Comparison of ENCODE assay signal across 23 mouse cellular contexts in the genomic region with DNA sequence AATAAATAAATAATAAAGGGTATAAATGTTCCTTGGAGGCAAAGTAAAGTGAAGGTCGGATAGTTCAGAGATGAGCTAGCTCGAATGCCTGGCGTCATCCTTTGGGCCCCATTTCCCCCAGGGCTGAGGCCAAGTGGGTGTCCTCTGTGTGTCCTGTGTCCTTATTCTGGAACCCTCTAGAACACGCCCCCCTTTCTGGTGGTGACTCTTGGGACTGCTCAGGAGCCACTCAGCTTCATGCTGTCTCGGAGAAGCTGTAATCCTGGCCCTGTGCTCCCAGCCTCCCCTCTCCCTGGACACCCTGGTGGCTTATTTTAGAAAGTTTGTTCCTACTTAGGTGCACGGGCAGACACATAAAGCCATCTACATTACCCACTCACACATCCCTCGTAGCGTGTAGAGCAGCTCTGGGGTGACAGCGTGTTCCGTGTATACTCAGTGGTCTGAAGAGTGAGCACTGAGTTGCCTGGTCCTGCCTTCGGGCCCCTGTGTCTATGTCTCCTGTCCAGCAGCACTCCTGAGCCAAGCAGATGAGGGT. TPM values are rescaled to one million over a fixed set of nuclear protein-coding genes. Genes with fewer than 3 reads are reported as not detected.
DNase-seq lines count a peak whose midpoint lies in the region; ATAC-seq lines count a peak whose summit lies in the region.
"Had no signal": no experiment of that assay in that cellular context is flagged by ENCODE, and none has a peak within 500 bp of the region (broad histone marks: within the 10 kb centered on the region; RNA-seq: fewer than 3 reads in every experiment).

No protein-coding gene starts in this region.

- H3K4me2 ChIP-seq in heart, embryonic 12.5 days: no peak overlapping the region
- H3K4me2 ChIP-seq in heart, embryonic 16.5 days (ENCODE audit: low read depth, low read length): no peak overlapping the region
- H3K4me2 ChIP-seq in forebrain, embryonic 13.5 days: no peak overlapping the region
- H3K4me2 ChIP-seq: embryonic facial prominence, embryonic 15.5 days; forebrain, embryonic 15.5 days; hindbrain, embryonic 13.5 days had no signal

- intact Hi-C loops in heart, postnatal 36 days (cut with DNase I): no loop called here
- intact Hi-C loops in heart, postnatal 10 days (cut with DNase I): no loop called here

- peak overlapping the region; percentile 87 for H3K27ac ChIP-seq in heart, embryonic 12.5 days (ENCODE audit: poor library complexity, severe bottlenecking)
- peak overlapping the region; percentile 63 for H3K27ac ChIP-seq in heart, embryonic 16.5 days (ENCODE audit: low read length)
- no peak overlapping the region for H3K27ac ChIP-seq in forebrain, embryonic 13.5 days
- H3K27ac ChIP-seq: embryonic facial prominence, embryonic 15.5 days; forebrain, embryonic 10.5 days; forebrain, embryonic 15.5 days; hindbrain, embryonic 13.5 days; hindbrain, postnatal 0 days had no signal

- peak; percentile 52 to 64 for DNase-seq in heart, adult 18-20 months
- DNase-seq in heart, postnatal 36 days: no peak
- no peak for DNase-seq in heart, postnatal 10 days
- no peak for DNase-seq in adrenal gland, adult 8-10 months
- DNase-seq: adrenal gland, adult 2 months; cerebellum, adult 11 months; cerebellum, adult 8-10 months; cerebellum, postnatal 14 days; embryo, embryonic 11 days; kidney, adult 18-20 months; kidney, postnatal 10 days had no signal

- peaks cover 79% of the 10 kb centered on the region for H3K36me3 ChIP-seq in heart, embryonic 12.5 days
- peaks cover 36% of the 10 kb centered on the region for H3K36me3 ChIP-seq in heart, embryonic 16.5 days (ENCODE audit: control insufficient read depth, insufficient read depth)
- H3K36me3 ChIP-seq in forebrain, embryonic 13.5 days (ENCODE audit: poor library complexity, severe bottlenecking): no peaks in the 10 kb centered on the region
- H3K36me3 ChIP-seq: embryonic facial prominence, embryonic 15.5 days; forebrain, embryonic 10.5 days; forebrain, embryonic 15.5 days; hindbrain, embryonic 13.5 days had no signal

- H3K9ac ChIP-seq in heart, embryonic 12.5 days: peak overlapping the region; percentile 22; the same call in 1 of the 2 replicates
- peak overlapping the region; percentile 13; the same call in 1 of the 2 replicates for H3K9ac ChIP-seq in heart, embryonic 16.5 days (ENCODE audit: low read length)
- H3K9ac ChIP-seq in forebrain, embryonic 13.5 days: no peak overlapping the region
- H3K9ac ChIP-seq: embryonic facial prominence, embryonic 15.5 days; forebrain, embryonic 15.5 days; hindbrain, embryonic 13.5 days had no signal

- 69% methylated on average over 11 of the region's 11 CpGs for WGBS in heart, embryonic 12.5 days
- WGBS in heart, embryonic 16.5 days: 62% methylated on average over 11 of the region's 11 CpGs
- WGBS in forebrain, embryonic 13.5 days: 91% methylated on average over 11 of the region's 11 CpGs

- H3K27me3 ChIP-seq in heart, embryonic 12.5 days (replicated peaks): no peaks in the 10 kb centered on the region
- H3K27me3 ChIP-seq in heart, embryonic 16.5 days (ENCODE audit: control insufficient read depth, insufficient read depth, low read length): no peaks in the 10 kb centered on the region
- no peaks in the 10 kb centered on the region for H3K27me3 ChIP-seq in forebrain, embryonic 13.5 days
- H3K27me3 ChIP-seq: embryonic facial prominence, embryonic 15.5 days; forebrain, embryonic 15.5 days; hindbrain, embryonic 13.5 days had no signal

- H3K9me3 ChIP-seq in heart, embryonic 12.5 days (replicated peaks): no peaks in the 10 kb centered on the region
- H3K9me3 ChIP-seq in heart, embryonic 16.5 days (replicated peaks; ENCODE audit: control insufficient read depth, low read length): no peaks in the 10 kb centered on the region
- no peaks in the 10 kb centered on the region for H3K9me3 ChIP-seq in forebrain, embryonic 13.5 days (replicated peaks)
- H3K9me3 ChIP-seq: embryonic facial prominence, embryonic 15.5 days; forebrain, embryonic 10.5 days; forebrain, embryonic 15.5 days; hindbrain, embryonic 13.5 days had no signal

- H3K4me3 ChIP-seq in heart, embryonic 12.5 days: no peak overlapping the region
- no peak overlapping the region for H3K4me3 ChIP-seq in heart, embryonic 16.5 days (ENCODE audit: low read length)
- no peak overlapping the region for H3K4me3 ChIP-seq in forebrain, embryonic 13.5 days
- H3K4me3 ChIP-seq: embryonic facial prominence, embryonic 15.5 days; erythroblast, embryonic 14.5 days; forebrain, embryonic 10.5 days; forebrain, embryonic 15.5 days; hindbrain, embryonic 13.5 days had no signal

- 0 out of 2 replicates have a peak, but pooled peaks have one; percentile 17 for ATAC-seq in heart, embryonic 12.5 days (ENCODE audit: insufficient number of reproducible peaks, low FRiP score)
- ATAC-seq in heart, embryonic 16.5 days (replicated peaks; ENCODE audit: extremely low read depth, insufficient read depth, low FRiP score): no peak
- no peak for ATAC-seq in forebrain, embryonic 13.5 days
- ATAC-seq: forebrain, embryonic 15.5 days; hindbrain, postnatal 0 days had no signal

- peaks cover 44% of the 10 kb centered on the region for H3K4me1 ChIP-seq in heart, embryonic 12.5 days (replicated peaks)
- H3K4me1 ChIP-seq in heart, embryonic 16.5 days (ENCODE audit: control insufficient read depth, insufficient read depth, low read length): peaks cover 21% of the 10 kb centered on the region
- H3K4me1 ChIP-seq in forebrain, embryonic 13.5 days: no peaks in the 10 kb centered on the region
- H3K4me1 ChIP-seq: embryonic facial prominence, embryonic 15.5 days; forebrain, embryonic 10.5 days; forebrain, embryonic 15.5 days; hindbrain, embryonic 13.5 days had no signal

RNA-seq across cellular contexts. Expression of a gene that starts 9.6 kb away (rescaled TPM):
- total RNA-seq in heart, adult 18-20 months (2021): 100 to 1,000 TPM; 577 to 637 TPM
- 100 to 1,000 TPM; 573 to 582 TPM for total RNA-seq in heart, postnatal 36 days (2021)
- 167 and 180 TPM in 2 replicates for polyA plus RNA-seq in heart, embryonic 12.5 days (2016; fragmentation: Nextera tagmentation; extraction: Ambion mirVana)
- 100 to 1,000 TPM; 418 to 470 TPM for total RNA-seq in heart, postnatal 10 days (2021)
- 250 and 252 TPM in 2 replicates for polyA plus RNA-seq in heart, embryonic 16.5 days (2015; fragmentation: Nextera tagmentation; extraction: Ambion mirVana)
- polyA plus RNA-seq in forebrain, embryonic 13.5 days (2015; fragmentation: Nextera tagmentation; extraction: Ambion mirVana): 0.97 TPM in 1 of 2 replicates, not detected in the other
- 1 to 10 TPM in 3 of 4 experiments, under 1 TPM in 1; 0.34 to 3.9 (median 1.6) TPM for total RNA-seq in adrenal gland, adult 8-10 months (2022)
- total RNA-seq: common myeloid progenitor, adult 5-6 weeks; hematopoietic stem cell, adult 5-6 weeks; hindbrain, postnatal 0 days had no signal
- polyA plus RNA-seq: erythroblast, embryonic 14.5 days; forebrain, embryonic 10.5 days; forebrain, embryonic 15.5 days; kidney, embryonic 14.5 days had no signal

RNA-seq across cellular contexts. Expression of a gene that starts 43.5 kb away (rescaled TPM):
- total RNA-seq in heart, adult 18-20 months (2021): 10 to 100 TPM; 64.4 to 68.7 TPM
- 10 to 100 TPM; 49.1 to 58.1 TPM for total RNA-seq in heart, postnatal 36 days (2021)
- polyA plus RNA-seq in heart, embryonic 12.5 days (2016; fragmentation: Nextera tagmentation; extraction: Ambion mirVana): 28.3 and 29.6 TPM in 2 replicates
- 10 to 100 TPM; 33.8 to 41.8 TPM for total RNA-seq in heart, postnatal 10 days (2021)
- polyA plus RNA-seq in heart, embryonic 16.5 days (2015; fragmentation: Nextera tagmentation; extraction: Ambion mirVana): 32.2 and 32.6 TPM in 2 replicates
- 31.6 and 35.1 TPM in 2 replicates for polyA plus RNA-seq in forebrain, embryonic 13.5 days (2015; fragmentation: Nextera tagmentation; extraction: Ambion mirVana)
- 10 to 100 TPM; 30.6 to 36.7 (median 33.9) TPM for total RNA-seq in adrenal gland, adult 8-10 months (2022)

RNA-seq across cellular contexts. Expression of a gene that starts 43.6 kb away (rescaled TPM):
- total RNA-seq in heart, adult 18-20 months (2021): 10 to 100 TPM; 27.4 to 28.2 TPM
- 10 to 100 TPM; 29.4 to 29.7 TPM for total RNA-seq in heart, postnatal 36 days (2021)
- polyA plus RNA-seq in heart, embryonic 12.5 days (2016; fragmentation: Nextera tagmentation; extraction: Ambion mirVana): 34.5 and 41.2 TPM in 2 replicates
- total RNA-seq in heart, postnatal 10 days (2021): 10 to 100 TPM; 24.5 to 27.3 TPM
- 32.1 and 35.0 TPM in 2 replicates for polyA plus RNA-seq in heart, embryonic 16.5 days (2015; fragmentation: Nextera tagmentation; extraction: Ambion mirVana)
- 40.3 and 40.4 TPM in 2 replicates for polyA plus RNA-seq in forebrain, embryonic 13.5 days (2015; fragmentation: Nextera tagmentation; extraction: Ambion mirVana)
- total RNA-seq in adrenal gland, adult 8-10 months (2022): 10 to 100 TPM; 36.3 to 54.7 (median 46.7) TPM

RNA-seq across cellular contexts. Expression of a gene that starts 44.0 kb away (rescaled TPM):
- total RNA-seq in heart, adult 18-20 months (2021): 1 to 10 TPM; 4.9 to 5.1 TPM
- 1 to 10 TPM; 4.8 to 4.9 TPM for total RNA-seq in heart, postnatal 36 days (2021)
- 19.8 and 22.7 TPM in 2 replicates for polyA plus RNA-seq in heart, embryonic 12.5 days (2016; fragmentation: Nextera tagmentation; extraction: Ambion mirVana)
- total RNA-seq in heart, postnatal 10 days (2021): 1 to 10 TPM; 2.5 to 2.6 TPM
- polyA plus RNA-seq in heart, embryonic 16.5 days (2015; fragmentation: Nextera tagmentation; extraction: Ambion mirVana): 11.0 and 12.2 TPM in 2 replicates
- 23.6 and 26.9 TPM in 2 replicates for polyA plus RNA-seq in forebrain, embryonic 13.5 days (2015; fragmentation: Nextera tagmentation; extraction: Ambion mirVana)
- 10 to 100 TPM; 15.0 to 30.3 (median 18.9) TPM for total RNA-seq in adrenal gland, adult 8-10 months (2022)

Comparison
In these comparisons a context has a peak if more than half of its experiments do, and no peak if none do; other contexts are left out.
1. DNase-seq: peak in heart, adult 18-20 months (2 of 2); none in heart, postnatal 36 days (0 of 2), heart, postnatal 10 days (0 of 2) and adrenal gland, adult 8-10 months (single experiment).
2. RNA of a gene that starts 9.6 kb away (total RNA-seq): 577 to 637 TPM in heart, adult 18-20 months, 573 to 582 TPM in heart, postnatal 36 days and 418 to 470 TPM in heart, postnatal 10 days; 0.34 to 3.9 TPM in adrenal gland, adult 8-10 months; every median in the first group is over 10 times any median in the second.